Mouse (Mus musculus) urinary bladder, postnatal 36 days (tissue): ENCODE data around the gene Fbxo8.
A peak's percentile ranks its signal among the peaks of the same experiment; 100 is the strongest.

Experiments used
- DNase-seq, 2 experiments: peaks; one replicate each; pipeline ENCODE4 v3.0.0; 2022; ENCODE audit warnings: low spot score in 2 of 2, mixed read lengths in 1 of 2

The Fbxo8 gene

GRCm38 (mm10) chr8:56550558-56551360 lies at the start of gene Fbxo8, which contains the start of gene Cep44:
Gene Fbxo8, plus strand, starts transcription at chr8:56551090.
Gene Cep44, minus strand, starts transcription at chr8:56551047.
- peak; percentile 70 to 73 for DNase-seq

- no peak for DNase-seq
Measured at GRCm38 (mm10) chr8:56501911-56502310, 49.0 kb upstream of the Fbxo8 start.

GRCm38 (mm10) chr8:56508318-56508951 lies 42.5 kb upstream of the Fbxo8 start:
- DNase-seq, result no peak

GRCm38 (mm10) chr8:56508952-56509479 lies 41.9 kb upstream of the Fbxo8 start:
- no peak for DNase-seq

- DNase-seq, result no peak
Measured at GRCm38 (mm10) chr8:56518848-56519247, 32.0 kb upstream of the Fbxo8 start.

- no peak for DNase-seq
Measured at GRCm38 (mm10) chr8:56520249-56520648, 30.6 kb upstream of the Fbxo8 start.

GRCm38 (mm10) chr8:56521051-56521450 lies 29.8 kb upstream of the Fbxo8 start:
- no peak for DNase-seq

GRCm38 (mm10) chr8:56528869-56529268 lies 22.0 kb upstream of the Fbxo8 start:
- DNase-seq, result no peak

- peak; percentile 27 to 61 for DNase-seq
Measured at GRCm38 (mm10) chr8:56530359-56530758, 20.5 kb upstream of the Fbxo8 start.

- no peak for DNase-seq
Measured at GRCm38 (mm10) chr8:56540706-56541105, 10.2 kb upstream of the Fbxo8 start.

- no peak for DNase-seq
Measured at GRCm38 (mm10) chr8:56547866-56548265, 3.0 kb upstream of the Fbxo8 start.

- peak; percentile 84 to 88 for DNase-seq
Measured at GRCm38 (mm10) chr8:56551361-56551852, 517 bp downstream of the Fbxo8 start.

GRCm38 (mm10) chr8:56552045-56552444 lies 1.2 kb downstream of the Fbxo8 start:
- DNase-seq, result no peak

- DNase-seq, result no peak
Measured at GRCm38 (mm10) chr8:56552551-56553103, 1.7 kb downstream of the Fbxo8 start.

- no peak for DNase-seq
Measured at GRCm38 (mm10) chr8:56564399-56565047, 13.6 kb downstream of the Fbxo8 start.

GRCm38 (mm10) chr8:56566856-56567255 lies 16.0 kb downstream of the Fbxo8 start:
- DNase-seq, result no peak

GRCm38 (mm10) chr8:56580918-56581317 lies 30.0 kb downstream of the Fbxo8 start:
- no peak for DNase-seq

GRCm38 (mm10) chr8:56582841-56583240 lies 32.0 kb downstream of the Fbxo8 start:
- no peak for DNase-seq

- no peak for DNase-seq
Measured at GRCm38 (mm10) chr8:56589004-56589403, 38.1 kb downstream of the Fbxo8 start.

GRCm38 (mm10) chr8:56591084-56591483 lies 40.2 kb downstream of the Fbxo8 start:
- no peak for DNase-seq

- no peak for DNase-seq
Measured at GRCm38 (mm10) chr8:56591502-56591901, 40.6 kb downstream of the Fbxo8 start.

GRCm38 (mm10) chr8:56606481-56606880 lies 55.6 kb downstream of the Fbxo8 start:
- DNase-seq, result no peak
